Mouse (Mus musculus) ES-CJ7 (cell line): ENCODE data around the gene Tssk3.
"Not testable (repeated sequence)": the region's sequence is repeated elsewhere in the genome, so short reads cannot be mapped to it uniquely, and the experiment has no call there.

Experiments
- DNase-seq: peaks from one replicate; pipeline ENCODE4 v3.0.0; 2011; ENCODE audit warnings: low read depth, low spot score

Tssk3 gene

DNA sequence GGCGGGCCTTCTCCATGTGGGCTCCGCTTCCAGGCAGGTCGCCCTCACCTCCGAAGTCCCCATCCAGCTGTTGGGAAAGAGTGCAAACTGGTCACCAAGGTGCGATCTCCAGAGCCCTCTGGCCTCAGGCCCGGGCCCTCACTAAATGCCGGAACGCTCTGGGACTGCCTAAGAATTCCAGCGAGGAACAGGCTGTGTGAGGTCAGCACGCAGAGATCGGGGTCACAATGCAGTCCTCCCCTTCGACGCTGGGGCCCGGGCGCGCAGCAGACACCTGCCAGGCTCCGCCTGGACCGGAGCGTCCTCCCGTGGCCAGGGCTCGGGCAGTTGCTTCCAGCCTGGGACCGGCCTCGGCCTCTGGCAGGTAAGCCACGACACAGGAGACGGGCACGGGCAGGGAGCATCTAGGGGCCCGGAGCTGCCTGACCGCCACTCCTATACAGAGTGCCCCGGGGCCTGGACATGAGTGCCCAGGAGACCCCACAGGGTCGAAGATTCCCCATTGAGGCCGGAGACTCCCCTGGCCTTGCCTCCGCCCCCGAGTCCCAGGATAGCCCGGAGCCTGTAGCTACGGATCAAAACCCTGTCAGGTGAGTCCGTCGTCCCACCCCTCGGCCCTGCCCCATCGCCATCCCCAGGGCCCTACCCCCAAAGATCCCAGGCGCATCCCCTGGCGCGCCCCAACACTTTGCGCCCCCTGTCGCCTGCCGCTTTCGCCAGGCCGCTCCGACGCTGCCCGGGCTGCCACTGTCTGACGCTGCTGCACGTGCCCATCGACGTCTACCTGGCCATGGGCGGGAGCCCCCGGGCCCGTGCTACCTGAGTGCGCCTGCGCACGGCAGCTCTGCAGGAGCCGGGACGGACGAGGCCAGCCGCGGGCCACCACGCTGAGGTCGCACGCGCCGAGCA, at the start of gene Tssk3, which contains the start of gene Fam229a:
Gene Tssk3 (minus strand): TSS at position 51 of the 909 bp plus-strand sequence.
Gene Fam229a (plus strand): TSS at position 219 of the 909 bp plus-strand sequence.
- peak; percentile 52 for DNase-seq

DNA sequence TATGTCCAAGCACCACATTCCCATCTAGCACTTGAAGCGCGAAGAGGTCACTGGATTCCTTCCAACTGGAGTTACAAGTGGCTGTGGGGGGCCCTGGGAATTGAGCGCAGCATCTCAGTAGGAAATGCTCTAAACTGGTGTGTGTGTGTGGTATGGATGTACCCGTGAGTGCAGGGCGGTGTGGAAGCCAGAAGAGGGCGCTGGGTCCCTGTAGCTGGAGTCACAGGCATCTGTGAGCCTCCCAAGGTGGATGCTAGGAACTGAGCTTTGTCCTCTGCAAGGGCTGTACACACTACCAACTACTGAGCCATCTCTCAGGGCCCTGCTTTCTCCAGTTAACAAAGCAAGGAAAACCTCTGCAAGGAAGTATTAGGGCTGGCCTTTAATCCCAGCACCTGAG, 49.2 kb upstream of the Tssk3 start:
- peak; percentile 83 for DNase-seq

DNA sequence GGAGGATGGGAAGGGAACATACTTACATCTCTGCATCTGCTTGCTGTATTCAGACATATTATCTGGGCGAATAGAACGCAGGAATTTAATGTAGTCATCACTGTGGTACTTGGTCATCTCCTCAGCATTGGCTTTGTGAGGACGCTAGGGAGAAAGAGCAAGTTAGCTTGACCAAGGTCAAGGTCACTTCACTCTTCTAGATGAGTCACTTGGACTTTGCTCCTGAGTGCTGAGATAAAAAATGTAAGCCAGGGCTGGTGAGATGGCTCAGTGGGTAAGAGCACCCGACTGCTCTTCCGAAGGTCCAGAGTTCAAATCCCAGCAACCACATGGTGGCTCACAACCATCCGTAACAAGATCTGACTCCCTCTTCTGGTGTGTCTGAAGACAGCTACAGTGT, 38.1 kb upstream of the Tssk3 start:
- DNase-seq, result not testable (repeated sequence)

DNA sequence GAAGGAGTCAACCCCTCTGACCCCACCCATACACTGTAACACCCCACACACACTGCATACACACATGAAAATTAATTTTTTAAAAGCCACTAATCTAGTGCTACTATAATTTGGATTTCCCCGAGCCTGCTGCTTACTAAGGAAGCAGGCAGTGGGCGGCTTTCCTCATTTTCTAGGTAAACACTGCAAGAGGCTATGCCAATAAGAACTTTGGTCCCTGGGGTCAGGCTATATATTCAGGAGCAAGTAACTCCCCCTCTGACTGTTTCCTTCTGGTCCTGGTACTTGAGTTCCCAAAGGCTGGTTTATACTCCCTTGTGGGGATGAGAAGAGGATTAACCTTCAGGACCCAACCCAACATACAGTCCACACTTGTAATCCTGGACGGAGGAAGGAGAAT, 35.1 kb upstream of the Tssk3 start:
- no peak for DNase-seq

DNA sequence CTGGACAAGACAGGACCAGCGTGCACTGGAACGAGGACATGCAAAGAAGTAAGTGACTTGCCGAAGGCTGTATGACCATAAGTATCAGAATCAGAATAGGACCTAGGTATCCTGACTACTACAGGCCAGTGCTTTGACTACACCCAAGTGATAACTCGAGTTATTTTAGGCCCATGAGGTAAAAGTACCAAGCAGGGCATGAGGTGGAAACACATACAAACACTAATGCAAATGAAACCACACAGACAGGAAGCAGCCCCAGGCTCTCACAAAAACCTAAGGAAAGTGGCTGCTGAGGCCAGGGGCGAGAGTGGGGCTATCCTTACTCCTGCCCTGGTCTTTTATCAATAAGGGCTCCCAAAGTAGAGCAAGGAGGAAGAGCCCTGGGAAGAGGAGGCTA, 34.5 kb upstream of the Tssk3 start:
- DNase-seq, result no peak

DNA sequence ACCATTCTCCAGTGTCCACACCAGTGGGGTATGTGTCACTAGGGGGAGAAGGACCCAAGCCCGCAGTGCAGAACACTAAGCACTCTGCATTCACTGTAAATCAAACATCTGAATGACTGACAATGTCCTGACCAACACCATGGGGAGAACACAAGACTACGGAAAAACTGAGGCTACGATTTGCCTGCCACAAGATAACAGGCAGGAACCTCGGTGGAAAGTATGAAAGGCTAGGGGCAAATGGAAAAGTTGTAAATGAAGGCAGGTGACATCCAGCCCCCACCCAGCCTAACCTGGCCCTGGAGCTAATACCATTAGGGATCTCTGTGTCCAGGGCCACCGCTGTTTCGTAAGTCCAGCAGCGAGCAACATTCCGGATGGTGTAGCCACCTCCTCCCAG, 27.7 kb upstream of the Tssk3 start:
- DNase-seq, result no peak

DNA sequence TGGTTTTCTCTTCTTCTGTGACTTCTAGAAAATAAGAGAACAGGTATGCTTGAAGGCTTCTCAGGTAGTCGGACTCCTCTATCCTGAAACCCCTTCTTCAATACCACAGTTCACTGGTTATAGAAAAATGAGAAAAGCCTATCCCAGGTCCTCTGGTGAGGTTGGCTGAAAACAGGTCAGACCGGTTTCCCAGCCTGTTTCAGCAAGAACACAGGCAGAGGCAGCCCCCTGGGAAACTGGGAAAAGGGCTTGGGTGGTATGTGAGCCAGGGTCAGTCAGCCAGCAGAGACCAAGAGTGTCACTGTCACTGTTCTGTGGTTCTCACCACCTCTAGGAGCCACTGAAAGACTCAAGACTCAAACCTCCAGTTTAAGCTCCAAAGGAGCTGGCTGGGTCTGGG, 26.1 kb upstream of the Tssk3 start:
- no peak for DNase-seq

DNA sequence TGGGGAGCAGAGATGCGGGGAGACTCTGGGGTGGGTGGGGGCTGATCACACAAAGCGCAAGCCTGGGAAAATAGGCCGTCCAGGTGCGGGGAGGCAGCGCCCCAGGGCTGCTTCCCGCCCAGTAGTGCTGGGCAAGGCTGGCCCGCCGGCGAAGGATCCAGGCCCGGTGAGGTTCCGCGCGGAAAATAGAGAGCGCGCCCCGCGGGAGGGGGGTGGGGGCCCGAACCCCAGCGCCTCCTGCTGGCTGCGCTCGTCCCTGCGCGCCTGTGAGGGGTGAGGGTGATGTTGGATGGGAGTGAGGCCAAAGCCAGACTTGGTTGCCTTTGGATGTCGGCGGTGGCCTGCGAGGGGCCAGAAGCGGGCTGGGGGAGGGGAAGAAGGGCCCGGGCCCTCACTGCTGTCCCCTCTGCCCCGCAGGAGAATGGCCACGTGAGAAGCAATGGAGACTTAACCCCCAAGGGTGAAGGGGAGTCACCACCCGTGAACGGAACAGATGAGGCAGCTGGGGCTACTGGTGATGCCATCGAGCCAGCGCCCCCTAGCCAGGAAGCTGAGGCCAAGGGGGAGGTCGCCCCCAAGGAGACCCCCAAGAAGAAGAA, 23.6 kb upstream of the Tssk3 start:
- DNase-seq, result peak; percentile 71

DNA sequence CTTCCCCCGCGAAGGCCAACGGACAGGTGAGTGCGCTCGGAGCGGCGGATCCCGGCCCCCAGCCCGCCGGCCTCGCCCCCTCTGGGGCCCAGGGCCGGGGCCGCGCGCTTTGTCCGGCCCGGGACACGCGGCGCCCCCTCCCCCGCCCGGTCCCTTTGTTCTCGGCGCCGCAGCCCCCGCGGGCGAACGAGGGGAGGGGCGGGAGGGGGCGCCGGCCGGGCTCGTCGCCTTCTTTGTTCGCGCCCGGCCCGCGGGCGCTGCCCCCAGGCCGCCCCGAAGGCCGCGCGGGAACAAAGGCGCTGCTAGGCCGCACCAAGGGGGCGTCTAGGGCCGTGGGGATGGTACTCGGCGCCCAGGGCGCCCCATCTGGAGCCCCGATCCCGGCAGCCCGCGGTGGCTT, 23.1 kb upstream of the Tssk3 start:
- DNase-seq, result no peak

DNA sequence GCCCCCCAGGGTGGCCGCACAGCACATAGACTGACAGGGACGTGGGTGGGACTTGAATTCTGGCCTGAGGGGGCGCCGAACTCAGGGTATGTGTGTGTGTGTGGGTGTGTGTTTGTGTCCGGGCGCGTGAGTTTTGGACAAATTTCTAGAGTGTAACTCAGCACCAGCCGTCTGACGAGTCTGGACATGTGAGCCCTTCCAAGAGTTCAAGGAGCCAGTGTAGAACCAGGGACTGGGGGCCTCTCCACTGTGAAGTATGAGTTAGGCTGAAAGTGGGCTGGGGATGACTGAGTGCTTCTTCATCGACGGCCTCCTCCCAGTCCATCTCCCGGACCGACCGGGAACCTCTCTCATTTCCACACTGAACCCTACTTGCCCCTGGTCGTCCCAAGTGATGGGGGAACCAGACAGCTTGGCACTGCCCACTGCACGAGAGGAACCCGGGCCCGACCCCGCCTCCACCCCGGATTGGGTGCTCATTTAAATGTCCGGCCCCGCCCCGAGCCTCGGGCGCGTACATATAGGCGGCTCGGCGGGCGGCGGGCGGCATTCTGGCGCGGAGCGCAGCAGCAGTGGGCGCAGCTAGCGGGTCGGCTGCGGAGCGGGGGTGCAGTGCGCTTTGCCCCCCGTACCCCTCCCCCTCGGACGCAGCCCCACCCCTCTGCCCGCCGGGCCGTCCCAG, 22.4 kb upstream of the Tssk3 start, which contains the start of gene Marcksl1:
Gene Marcksl1 (plus strand): TSS at position 496 of the 682 bp plus-strand sequence.
- peak; percentile 85 for DNase-seq

DNA sequence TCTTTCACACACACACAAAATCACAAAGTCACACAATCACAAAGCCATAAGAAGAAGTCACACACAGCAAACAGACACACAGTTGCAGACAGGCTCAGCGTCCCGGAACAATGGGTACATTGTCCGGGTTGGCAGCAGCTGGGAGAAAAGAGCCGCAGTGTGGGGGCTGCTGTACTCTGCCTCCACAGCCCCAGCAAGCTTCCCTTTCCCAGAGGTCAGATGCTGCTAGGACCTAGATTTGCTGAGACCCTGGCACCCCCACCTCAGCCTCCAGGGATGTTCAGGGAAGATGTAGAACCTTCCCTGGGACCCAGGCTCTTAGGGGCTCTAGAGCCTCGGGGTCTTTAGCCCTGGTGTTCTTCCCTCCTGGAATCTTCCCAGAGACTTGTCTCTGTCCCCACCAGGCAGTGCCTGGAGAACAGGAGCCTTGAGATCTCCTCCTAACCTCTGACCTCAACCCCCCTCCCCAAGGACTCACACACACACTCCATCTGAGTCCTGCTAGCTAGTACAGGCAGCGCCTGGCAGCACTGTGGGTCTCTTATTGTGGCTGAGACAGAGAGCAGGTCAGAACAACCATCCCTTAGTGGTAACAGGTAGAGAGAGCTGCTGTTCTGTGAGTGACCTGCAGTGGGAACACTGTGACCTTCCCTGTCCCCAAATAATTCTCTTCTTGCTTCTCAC, 20.7 kb upstream of the Tssk3 start:
- no peak for DNase-seq

DNA sequence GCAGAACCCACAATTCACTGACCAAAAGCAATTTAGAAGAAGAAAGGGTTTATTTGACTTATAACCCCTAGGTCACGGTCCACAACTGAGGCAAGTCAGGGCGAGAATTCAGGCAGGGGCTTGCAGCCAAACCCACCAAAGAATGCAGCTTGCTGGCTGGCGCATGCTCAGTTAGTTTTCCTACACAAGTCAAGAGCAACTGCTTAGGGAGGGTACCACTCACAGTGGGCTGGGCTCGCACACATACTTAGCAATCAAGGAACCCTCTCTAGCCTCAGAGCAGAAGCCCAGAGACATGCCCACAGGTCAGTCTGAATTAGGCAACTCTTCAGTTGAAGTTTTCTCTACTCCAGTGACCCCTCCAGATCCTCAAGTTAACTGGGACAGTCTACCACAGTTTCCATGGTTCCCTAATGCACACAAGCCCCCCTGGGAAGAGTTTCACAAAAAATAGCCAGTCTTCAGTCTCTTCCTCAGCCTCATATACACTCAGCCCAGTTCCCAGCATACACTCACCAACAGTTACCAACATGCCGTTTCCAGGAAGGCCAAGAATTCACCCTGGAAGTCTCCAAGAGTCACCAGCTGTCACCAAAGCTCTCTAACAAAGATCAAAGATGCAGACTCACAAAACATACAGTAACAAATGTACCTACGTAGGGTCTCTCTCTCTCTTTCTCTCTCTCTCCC, 20.0 kb upstream of the Tssk3 start:
- DNase-seq, result peak; percentile 68

DNA sequence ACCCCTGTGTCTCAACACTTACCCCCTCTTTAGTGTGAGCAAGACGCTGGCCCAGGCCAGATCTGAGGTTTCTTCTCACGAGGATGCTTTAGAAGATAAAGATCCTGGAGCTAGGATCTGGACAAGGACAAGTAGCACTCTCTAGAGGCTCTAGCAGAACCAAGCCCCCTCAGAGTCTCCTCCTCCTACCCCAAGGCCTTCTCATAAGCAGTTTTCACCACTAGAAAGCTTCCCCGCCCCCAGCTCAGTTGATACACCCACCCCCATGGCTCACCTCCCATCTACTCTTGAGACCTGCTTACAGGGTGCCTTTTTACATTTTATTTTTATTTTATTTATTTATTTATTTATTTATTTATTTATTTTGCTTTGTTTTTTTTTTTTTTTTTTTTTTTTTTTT, 18.8 kb upstream of the Tssk3 start:
- DNase-seq, result peak; percentile 34

DNA sequence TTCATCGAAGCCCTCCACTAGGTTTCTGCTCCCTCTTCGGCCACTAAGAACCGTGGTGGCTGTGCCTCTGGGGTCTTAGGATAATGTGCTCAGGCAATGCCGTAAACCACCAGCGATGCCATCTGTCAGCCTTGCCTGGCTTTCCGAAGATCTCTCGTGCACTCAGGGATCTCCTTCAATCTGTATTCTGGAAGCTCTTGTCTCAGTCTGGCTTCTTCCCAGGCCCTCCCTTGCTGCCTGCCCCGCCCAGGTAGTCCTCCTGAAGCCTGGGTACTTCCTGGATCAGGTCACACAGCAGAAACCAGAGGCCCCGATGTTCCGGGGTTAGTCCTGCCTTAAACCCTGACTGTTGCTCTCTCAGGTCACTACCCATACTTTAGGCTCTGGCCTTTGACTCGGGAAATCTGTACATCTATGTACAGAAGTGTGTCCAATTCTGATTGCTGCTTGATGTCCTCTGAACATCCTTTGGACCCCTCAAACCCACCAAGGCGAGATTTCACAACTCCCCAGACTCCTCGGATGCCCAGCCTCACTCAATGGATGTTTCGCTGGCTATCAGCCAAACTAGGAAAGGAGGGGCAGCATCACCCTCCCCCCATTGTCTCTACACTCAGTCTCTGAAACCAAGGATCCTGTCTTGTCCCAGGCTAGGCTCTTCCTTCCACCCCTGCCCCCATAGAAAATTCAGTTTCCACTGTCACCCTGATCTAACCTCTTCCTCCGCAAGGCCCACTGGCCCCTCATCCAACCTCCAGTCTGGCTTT, 18.2 kb upstream of the Tssk3 start:
- DNase-seq, result no peak

DNA sequence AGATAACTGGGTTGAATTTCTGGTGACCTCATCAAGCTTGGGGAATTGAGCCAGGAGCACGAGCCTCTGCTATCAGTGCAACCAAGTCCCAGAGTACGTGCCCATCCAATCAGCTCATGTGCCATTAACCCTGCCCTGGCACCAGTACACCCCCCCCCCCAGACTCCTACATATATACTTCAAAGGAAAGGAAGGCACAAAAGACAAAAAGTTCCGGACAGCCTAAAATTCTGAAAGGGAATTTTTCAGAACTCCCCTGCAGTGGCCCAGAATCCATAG, 17.4 kb upstream of the Tssk3 start:
- DNase-seq, result no peak

DNA sequence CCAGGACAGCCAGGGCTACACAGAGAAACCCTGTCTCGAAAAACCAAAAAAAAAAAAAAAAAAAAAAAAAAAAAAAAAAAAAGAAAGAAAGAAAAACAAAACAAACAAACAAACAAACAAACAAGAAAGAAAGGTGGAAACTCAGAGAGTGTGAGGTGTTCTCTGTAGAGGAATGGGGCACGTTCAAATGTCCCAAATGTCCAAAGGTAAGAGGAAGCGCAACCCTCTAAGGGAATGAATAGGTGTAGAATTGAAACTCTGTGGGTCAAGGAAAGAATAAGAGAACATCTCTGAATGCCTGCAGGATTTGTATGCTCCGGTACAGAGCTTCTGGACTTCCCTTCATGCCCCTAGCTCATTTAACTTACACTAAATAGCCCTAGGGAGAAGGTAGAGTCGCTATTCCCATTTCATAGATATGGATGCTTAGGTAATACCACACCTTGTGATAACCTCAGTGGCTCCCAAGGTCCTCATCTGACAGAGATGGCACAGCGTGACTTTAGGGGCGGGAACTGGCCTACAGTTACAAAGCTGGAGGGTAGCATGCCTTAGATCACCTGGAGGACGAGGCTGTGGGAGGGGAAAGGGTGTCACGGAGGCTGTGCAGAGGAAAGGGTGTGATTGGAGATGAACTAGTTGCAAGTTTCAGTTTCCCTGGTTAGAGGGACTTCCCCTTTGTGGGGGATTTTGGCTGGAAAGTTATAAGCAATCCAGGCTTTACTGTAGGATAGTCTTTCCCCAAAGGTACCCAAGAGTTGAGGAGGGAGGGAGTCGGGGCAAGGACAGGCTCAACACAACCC, 16.8 kb upstream of the Tssk3 start:
- no peak for DNase-seq

DNA sequence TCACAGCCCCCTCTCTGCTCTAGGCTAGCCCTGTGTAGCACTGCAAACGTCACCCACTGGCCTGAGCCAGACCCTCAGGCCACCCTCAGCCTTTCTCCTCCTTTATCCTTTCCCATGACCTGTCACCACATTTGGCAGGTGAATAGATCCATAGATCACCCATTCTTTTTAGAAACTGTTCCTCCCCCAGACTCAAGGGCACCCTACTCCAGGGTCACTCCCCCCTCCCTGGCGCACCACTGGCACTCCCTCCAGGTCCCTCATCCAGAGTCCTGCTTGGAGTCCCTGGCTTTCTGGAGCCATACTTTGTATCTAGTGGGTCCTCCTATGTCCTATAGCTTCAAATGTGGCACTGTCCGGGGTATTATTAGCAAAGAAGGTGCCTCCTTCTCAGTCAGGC, 14.7 kb upstream of the Tssk3 start:
- DNase-seq, result no peak

DNA sequence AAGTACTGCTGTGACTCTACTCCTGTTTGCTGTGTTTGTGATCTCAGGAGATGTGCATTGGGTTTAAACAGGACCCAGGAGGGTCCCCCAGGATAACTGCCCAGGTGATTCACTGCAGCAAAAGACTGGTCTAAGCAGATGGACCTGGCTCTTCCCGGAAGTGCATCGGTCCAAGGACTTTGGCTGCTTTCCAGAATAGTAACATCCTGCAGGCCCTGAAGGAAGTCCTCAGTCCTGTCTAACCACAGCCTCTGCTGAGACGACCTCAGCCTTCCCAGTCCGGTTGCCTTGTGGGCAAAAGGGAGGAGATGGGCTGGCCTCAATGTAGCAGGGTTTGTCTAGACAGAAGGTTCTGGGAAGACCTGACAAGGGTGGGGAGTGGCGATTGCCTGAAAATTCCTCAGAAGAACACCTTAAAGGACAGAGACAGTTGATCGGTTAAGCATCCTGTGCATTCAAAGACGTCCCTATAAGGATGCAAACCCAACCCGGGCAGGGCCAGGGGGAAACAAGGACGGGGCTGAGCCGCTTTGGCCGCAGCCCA, 12.2 kb upstream of the Tssk3 start:
- peak; percentile 94 for DNase-seq

DNA sequence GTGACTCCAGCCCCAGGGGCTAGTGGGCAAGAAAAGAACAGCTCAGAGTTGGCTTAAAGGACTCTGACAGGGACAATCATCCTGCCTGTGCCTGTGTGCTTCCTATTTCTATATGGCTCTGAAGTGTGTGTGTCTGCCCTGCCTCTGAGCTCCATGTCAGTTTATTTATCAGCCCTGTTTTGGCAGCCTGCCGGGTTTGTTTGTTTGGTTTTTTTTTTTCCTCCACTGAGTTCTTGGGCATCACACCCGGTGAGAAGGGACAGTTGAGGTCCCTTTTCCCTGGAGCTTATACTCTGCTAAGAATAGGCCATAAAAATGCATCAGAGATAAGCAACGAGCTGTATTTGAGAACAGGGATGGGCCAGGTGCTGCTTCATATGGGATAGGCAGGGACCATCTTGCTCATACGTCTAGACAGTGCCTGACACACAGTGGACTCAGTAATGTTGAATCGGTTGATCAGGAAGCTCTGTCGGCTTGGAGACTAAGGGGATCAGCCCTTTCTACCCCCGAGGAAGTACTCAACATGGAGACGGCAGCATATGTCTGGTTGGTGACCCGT, 11.6 kb upstream of the Tssk3 start:
- DNase-seq, result no peak
